Mouse (Mus musculus) left cerebral cortex, postnatal 14 days (tissue): Measurements from ENCODE around the gene Fbxl22. TPM values are rescaled to one million over a fixed set of nuclear protein-coding genes. Genes with fewer than 3 reads are reported as not detected.

Experiments
- DNase-seq, 2 experiments: peaks; one replicate each; pipeline ENCODE4 v3.0.0; 2021 to 2022; ENCODE audit warnings: low spot score in 2 of 2, mixed read lengths in 1 of 2
- intact Hi-C: fragments of 180-260 bp; cut with DNase I; formaldehyde crosslinking; loops from one replicate; pipeline ENCODE4 v1.15.1; 2025
- total RNA-seq, 2 experiments: library from RNA; stranded (reverse); gene quantifications; 2 replicates each; pipeline ENCODE4 v1.2.3; 2021

The Fbxl22 gene
- total RNA-seq, 2 experiments from 2014 or later = 0.13 to 0.40 TPM

DNA sequence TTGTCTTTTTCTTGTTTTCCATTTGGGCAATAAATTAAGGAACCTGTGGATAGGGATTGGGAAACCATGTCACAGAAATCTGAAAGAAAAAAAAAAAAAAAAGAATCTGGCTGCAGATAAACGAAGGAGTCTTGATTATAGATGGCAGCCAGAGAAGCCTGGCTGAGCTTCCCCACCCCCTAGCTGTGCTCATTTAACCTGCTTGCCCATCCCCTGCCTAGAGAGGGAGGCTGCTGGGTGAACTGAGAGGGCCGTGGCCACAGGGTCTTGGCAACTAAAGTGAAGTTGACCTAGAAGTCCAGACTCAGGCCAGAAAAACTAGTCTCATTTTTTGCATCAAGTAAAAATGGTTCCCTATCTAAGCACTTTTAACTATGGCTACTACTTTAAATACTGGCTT lies 3.4 kb downstream of the Fbxl22 start:
- intact Hi-C loops = loop anchor here (5.0 to 10.0 kb wide), 4 partner anchors 81 to 314 kb away; partner anchors contain the start of gene Usp3

GRCm38 (mm10) chr9:66510351-66510841 lies 4.0 kb downstream of the Fbxl22 start:
- intact Hi-C loops = loop anchor here (5.0 to 10.0 kb wide), 4 partner anchors 82 to 314 kb away; partner anchors contain the start of gene Usp3
- DNase-seq = no peak

More for the DNA sequence above, 3.4 kb downstream of the Fbxl22 start:
- DNase-seq = peak in 1 of 2 experiments; percentile 40

- DNase-seq = no peak
- intact Hi-C loops = loop anchor here (10.0 kb wide), 1 partner anchor 466 kb away; the partner anchor contains the start of gene Lactb
Measured at GRCm38 (mm10) chr9:66508890-66509399, 5.4 kb downstream of the Fbxl22 start.

DNA sequence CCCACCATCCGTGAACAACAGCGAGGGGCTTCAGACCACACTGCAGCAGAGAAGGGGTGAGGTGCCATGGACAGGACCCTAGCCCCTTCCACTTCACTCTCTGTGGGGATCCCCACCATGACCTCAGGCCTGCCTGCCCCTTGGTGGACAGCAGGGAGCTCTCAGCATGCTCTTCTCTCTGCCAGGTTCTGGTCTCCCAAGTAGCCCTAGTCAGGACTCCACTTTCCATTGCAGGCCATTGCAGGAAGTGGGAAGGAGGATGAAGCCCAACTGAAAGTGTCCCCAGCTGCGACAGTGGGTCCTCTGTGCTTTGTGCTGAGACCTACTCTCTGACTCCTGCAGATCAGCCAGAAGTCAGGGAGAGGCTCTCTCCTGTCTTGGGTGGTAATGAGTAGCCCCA lies 6.7 kb downstream of the Fbxl22 start:
- no peak for DNase-seq
- intact Hi-C loops = loop anchor here (10.0 kb wide), 1 partner anchor 467 kb away; the partner anchor contains the start of gene Lactb

GRCm38 (mm10) chr9:66506424-66506823 lies 8.0 kb downstream of the Fbxl22 start:
- intact Hi-C loops = loop anchor here (10.0 kb wide), 1 partner anchor 468 kb away; the partner anchor contains the start of gene Lactb
- no peak for DNase-seq

DNA sequence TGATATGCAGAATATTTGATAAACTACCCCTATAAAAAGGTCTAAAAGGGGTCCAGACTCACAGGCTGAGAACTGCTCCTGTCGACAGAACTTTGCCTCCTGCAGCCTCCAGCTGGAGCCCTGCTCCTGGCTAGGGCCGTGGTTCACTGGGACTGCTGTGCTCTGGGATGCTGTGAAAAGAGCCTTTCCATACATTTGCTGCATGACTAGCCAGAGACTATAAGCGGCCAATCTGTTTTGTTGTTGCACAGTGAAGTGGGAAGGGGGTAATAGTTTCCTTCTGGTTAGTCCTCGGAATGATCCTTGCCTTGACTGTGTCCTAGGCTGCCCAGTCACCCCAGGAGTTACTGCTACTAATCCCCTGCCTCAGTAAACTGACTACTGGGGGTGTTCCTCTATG lies 8.4 kb downstream of the Fbxl22 start:
- no peak for DNase-seq
- intact Hi-C loops = loop anchor here (10.0 kb wide), 1 partner anchor 469 kb away; the partner anchor contains the start of gene Lactb

DNA sequence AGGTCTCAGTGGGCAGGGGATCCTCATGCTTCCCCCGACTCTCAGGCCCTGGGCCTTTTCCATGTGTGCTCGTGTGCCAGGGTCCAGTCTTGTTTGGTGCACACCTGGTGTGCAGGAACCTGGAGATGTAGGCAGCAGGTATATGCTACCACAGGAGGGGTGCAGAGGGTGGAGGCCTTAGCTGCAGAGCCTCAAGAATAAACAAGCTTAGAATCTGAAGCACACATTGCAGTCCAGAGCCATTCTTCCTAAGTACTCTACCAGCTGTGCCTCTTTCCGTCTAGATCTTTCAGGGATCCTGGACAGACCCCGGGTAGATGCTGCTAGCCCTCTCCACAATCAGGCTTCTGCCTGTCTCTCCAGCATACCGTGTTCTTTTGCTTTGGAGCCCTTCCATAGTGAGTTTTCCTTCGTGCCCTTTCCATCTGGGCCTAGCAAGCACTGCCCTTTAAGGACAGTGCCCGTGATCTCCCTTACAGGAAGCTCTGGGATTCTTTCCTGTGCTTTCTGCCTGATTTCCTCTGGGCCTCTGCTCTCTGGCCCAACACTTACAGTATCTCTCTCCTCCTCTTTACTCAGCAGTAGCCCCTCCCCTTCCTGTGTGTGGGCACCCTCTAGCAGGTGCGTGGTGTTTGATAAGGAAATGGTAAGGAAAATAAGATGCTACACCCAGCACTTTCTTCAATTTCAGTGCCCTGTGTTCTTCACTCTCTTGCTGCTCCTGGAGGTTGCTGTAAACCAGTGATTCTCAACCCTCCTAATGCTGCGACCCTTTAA lies 9.1 kb downstream of the Fbxl22 start:
- intact Hi-C loops = loop anchor here (10.0 kb wide), 1 partner anchor 469 kb away; the partner anchor contains the start of gene Lactb
- no peak for DNase-seq

GRCm38 (mm10) chr9:66504518-66504917 lies 9.9 kb downstream of the Fbxl22 start:
- intact Hi-C loops = loop anchor here (10.0 kb wide), 1 partner anchor 470 kb away; the partner anchor contains the start of gene Lactb
- DNase-seq = peak; percentile 56 to 85

DNA sequence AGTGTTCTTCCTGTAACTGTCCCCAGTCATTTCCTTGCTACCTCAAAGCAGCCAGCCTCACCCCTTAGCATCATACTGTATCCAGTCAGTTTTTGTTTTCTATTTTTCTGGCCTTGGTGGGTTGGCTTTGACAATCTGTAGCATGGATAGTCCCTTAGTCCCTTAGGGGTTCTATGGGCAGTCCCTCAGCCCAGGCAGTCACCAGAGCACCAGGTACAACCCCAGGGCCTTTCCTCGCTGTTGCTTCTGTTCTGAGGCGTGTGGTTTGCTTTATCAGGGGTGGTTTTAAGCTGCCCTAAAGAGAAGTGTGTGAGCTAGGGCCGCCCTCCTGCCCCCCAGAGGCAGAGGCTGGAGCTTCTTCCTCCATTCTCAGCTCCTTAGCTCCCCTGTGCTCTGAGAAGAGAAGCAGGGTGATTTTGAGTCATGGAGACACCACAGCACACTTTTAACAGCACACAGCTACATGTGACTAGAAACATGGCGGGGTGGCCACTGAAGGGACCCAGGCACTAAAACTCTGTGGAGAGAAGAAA lies 10.4 kb downstream of the Fbxl22 start:
- intact Hi-C loops = loop anchor here (10.0 kb wide), 1 partner anchor 471 kb away; the partner anchor contains the start of gene Lactb

GRCm38 (mm10) chr9:66501248-66501647 lies 13.1 kb downstream of the Fbxl22 start:
- DNase-seq = no peak
- intact Hi-C loops = loop anchor here (10.0 kb wide), 1 partner anchor 474 kb away; the partner anchor contains the start of gene Lactb

More for the DNA sequence above, 10.4 kb downstream of the Fbxl22 start:
- DNase-seq = no peak

DNA sequence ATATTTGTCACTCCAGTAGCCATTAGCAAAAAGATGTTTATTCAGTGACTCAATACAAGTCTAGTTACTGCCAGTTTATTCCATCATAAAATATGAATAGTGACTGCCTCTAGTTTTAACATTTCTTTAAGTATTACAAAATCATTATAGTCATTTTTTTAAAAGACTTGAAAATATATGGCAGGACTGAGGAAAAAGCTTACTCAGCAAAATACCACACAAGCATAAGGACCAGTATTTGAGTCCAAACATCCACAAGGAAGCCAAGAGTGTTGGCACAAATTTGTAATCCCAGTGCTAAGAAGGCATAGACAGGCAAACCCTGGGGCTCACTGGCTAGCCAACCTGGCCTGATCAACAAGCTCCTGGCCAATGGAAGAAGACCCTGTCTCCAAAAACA lies 20.4 kb downstream of the Fbxl22 start:
- no peak for DNase-seq
- intact Hi-C loops = no loop called here

DNA sequence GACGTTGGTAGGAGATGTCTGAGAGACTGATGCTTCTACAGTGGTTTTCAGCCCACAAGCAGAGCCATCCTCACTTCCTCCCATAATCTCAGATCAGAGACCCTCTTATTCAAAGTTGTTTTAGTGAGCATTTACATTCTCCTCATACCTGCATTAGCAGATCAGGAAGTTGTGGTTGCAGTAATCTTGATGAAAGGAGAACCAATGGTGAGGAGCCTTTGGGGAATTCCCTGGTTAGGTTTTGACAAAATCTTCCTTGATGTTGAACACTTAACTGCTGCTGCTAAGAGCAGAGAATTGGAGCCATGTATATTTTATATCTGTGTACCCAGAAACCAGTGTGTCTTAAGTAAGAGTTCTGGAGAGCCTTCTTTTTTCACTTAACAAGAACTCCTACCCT lies 22.0 kb downstream of the Fbxl22 start:
- intact Hi-C loops = no loop called here
- no peak for DNase-seq

DNA sequence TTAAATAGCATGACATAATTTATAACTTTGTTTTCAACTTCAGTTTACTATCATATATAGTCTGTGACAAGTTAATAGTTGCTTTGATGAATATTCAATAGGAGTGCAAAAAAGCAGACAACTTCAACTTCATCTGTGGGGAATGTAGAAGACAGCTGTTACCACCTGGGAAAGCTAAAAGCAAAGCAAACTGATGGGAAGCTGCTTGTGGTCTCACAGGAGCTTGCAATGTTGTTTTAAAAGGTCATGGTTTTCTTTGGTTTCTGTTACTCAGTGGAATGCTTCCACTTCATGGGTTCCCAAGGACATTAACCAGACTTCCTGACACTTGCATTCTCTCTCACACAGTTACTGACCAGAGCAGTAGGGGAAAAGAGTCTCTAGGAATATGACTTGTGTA lies 25.6 kb downstream of the Fbxl22 start:
- intact Hi-C loops = loop anchor here (5.0 kb wide), 1 partner anchor 36 kb away; no protein-coding TSS in a partner anchor
- no peak for DNase-seq

DNA sequence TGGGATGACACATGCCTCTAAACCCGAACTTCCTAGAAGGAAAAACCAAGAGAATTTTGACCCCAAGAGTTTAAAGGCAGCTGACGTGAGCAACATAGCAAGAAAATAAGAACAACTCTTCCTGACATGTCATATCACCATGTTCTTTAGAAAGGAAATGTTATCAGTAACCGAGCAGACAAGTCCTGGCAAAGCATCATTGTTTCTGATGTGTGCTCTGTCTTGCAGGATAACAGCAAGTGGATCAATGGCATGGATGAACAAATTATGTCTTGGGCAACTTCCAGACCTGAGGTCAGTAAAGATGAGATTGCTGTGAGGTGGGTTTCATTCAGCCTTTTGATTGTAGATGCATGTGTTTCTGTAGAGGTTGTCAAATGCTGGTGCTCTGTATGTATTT lies 31.0 kb downstream of the Fbxl22 start:
- intact Hi-C loops = no loop called here
- no peak for DNase-seq

DNA sequence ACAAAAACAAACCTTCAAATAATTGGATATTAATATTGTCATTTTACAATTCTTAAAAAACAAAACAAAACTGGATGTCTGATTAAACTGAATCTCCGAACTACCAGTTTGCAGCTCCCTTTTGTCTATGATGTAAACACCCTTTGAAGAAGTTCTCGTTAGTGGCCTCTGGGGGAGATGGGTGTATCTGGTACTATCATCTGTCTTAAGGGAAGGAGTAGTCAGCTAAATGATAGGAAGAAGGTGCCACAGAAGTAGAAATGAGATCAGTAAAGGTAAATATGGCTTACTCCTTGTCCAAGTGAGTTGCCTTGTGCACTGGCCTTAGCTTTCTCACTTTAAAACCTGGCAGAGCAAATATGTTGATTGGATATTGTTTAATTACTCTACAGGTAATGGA lies 36.6 kb downstream of the Fbxl22 start:
- intact Hi-C loops = loop anchor here (5.0 kb wide), 1 partner anchor 80 kb away; no protein-coding TSS in a partner anchor
- DNase-seq = no peak

- peak; percentile 12 to 25 for DNase-seq
- intact Hi-C loops = no loop called here
Measured at GRCm38 (mm10) chr9:66465087-66465486, 49.3 kb downstream of the Fbxl22 start.
